Mouse (Mus musculus): ENCODE data around the gene Rxra. TPM values are rescaled to one million over a fixed set of nuclear protein-coding genes. Genes with fewer than 3 reads are reported as not detected.

Rxra gene
- polyA plus RNA-seq, 1 experiment from 2014 or later = 9.4 TPM

DNA sequence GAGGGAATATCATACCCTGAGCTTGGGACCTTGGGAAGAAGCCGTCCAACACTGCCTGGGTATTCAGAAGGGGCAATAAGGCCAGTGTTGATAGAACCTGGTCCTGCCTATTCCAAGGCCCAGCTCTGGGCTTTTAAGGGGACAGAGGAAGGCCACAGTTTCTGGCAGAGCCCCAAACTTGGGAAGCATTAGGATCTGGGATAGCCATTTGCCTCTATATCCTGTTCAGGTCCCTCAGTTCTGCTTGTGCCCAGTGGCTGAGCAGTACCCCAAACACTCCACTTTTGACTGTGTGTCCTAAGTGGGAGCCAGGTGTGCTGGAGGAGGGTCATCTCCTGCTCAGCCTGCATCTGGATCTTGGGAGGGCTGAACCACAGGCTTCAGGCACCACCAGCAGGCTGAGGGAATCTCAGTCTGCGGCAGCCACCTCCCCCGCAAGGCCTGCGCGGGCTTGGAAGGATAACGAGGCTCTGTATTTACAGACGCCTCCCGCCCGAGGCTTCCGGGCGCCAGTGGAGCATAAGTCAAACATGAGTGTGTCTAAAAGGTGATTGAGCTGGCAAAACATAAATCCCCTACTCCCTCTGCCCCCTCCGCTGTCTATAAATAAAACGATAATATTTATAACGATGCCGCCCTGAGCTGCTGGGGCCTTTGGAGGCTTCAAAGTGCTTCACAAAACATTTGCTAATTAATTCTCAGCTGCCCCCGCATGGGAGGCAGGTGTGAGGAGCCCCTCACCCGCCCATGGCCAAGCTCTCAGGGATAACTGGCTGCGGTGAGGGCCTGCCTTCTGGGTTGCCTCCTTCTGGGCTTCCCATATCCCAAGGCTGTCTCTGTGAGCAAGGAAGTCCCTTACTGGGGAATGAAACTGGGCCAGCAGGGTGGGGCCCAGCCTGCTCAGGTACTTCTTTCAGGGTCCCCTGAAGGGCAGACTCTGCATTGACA, 69.7 kb downstream of the Rxra start:
- TF ChIP-seq CTCF (IDR thresholded peaks at IDR 0.05; ENCODE audit: low read depth) = peak; percentile 28; the same call in 1 of the 2 replicates
- Histone ChIP-seq H3K27ac (peak overlapping the region; percentile 68), H3K36me3 (ENCODE audit: insufficient read depth, low read length) (peaks cover 22% of the 10 kb centered on the region; the same call in 1 of the 2 replicates), H3K9me3 (replicated peaks; ENCODE audit: low read length) (no peaks in the 10 kb centered on the region), H3K4me1 (replicated peaks; ENCODE audit: insufficient read depth, low read length) (peaks cover 27% of the 10 kb centered on the region), H3K4me2 (ENCODE audit: low read length) (no peak overlapping the region), H3K27me3 (ENCODE audit: insufficient read depth, low read length) (no peaks in the 10 kb centered on the region), H3K9ac (ENCODE audit: low read depth, low read length) (no peak overlapping the region), H3K4me3 (replicated peaks; ENCODE audit: low read depth, low read length) (no peak overlapping the region)
- DNase-seq (ENCODE audit: low spot score) (peak; percentile 81), ATAC-seq (replicated peaks; ENCODE audit: low FRiP score, low read depth) (no peak)
- WGBS = 10% methylated on average over 18 of the region's 18 CpGs

DNA sequence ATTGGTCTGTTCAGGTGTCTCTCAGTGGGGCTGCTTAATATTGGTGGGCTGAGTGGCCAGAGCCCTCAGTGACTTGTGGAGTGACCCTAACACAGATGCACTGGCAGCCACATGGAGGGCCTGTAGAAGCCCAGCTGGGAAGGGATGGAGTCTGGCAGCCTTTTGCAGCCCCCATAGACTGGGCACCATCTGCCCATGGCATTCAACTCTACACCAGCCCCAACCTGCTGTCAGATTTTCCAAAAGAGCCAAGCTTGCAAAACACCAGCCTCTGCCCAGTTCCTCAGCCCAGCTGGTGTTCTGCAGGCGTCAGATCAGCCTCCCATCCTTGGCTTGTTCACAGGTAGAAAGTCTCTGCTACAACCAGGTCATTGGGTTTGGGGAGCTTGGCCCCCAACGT, 70.6 kb downstream of the Rxra start:
- Histone ChIP-seq H3K27me3 (ENCODE audit: insufficient read depth, low read length) (no peaks in the 10 kb centered on the region), H3K4me3 (replicated peaks; ENCODE audit: low read depth, low read length) (no peak overlapping the region), H3K9ac (ENCODE audit: low read depth, low read length) (no peak overlapping the region), H3K36me3 (ENCODE audit: insufficient read depth, low read length) (peaks cover 19% of the 10 kb centered on the region; the same call in 1 of the 2 replicates), H3K9me3 (replicated peaks; ENCODE audit: low read length) (no peaks in the 10 kb centered on the region), H3K4me1 (replicated peaks; ENCODE audit: insufficient read depth, low read length) (peaks cover 36% of the 10 kb centered on the region), H3K4me2 (ENCODE audit: low read length) (no peak overlapping the region), H3K27ac (no peak overlapping the region)
- no peak for TF ChIP-seq CTCF (IDR thresholded peaks at IDR 0.05; ENCODE audit: low read depth)
- 67% methylated on average over 2 of the region's 2 CpGs for WGBS
- no peak for DNase-seq (ENCODE audit: low spot score)
- ATAC-seq (replicated peaks; ENCODE audit: low FRiP score, low read depth) = no peak

DNA sequence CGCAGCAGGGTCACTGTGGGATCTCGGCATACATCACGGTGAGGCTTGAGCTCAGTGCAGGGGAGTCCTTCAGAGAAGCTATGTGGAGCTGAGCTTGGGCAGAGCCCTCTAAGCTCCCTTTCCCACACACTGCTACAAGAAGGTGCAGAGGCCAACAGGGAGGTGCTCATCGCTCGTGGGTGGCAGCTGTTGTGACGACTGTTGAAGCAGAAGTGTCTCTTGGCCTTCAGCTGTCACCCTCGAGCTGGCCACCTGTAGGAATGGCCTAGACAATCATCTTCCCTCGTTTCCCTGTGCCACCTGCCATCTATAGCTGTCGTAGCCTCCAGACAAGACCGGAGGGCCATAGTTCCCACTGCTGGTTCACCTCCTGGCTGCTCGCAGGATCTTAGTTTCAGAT, 72.7 kb downstream of the Rxra start:
- peaks cover 31% of the 10 kb centered on the region for H3K4me1 ChIP-seq (replicated peaks; ENCODE audit: insufficient read depth, low read length)
- no peak overlapping the region for H3K9ac ChIP-seq (ENCODE audit: low read depth, low read length)
- no peak overlapping the region for H3K4me3 ChIP-seq (replicated peaks; ENCODE audit: low read depth, low read length)
- WGBS = 82% methylated on average over 11 of the region's 11 CpGs
- no peak overlapping the region for H3K27ac ChIP-seq
- peaks cover 32% of the 10 kb centered on the region; the same call in 1 of the 2 replicates for H3K36me3 ChIP-seq (ENCODE audit: insufficient read depth, low read length)
- H3K9me3 ChIP-seq (replicated peaks; ENCODE audit: low read length) = no peaks in the 10 kb centered on the region
- no peak overlapping the region for H3K4me2 ChIP-seq (ENCODE audit: low read length)
- ATAC-seq (replicated peaks; ENCODE audit: low FRiP score, low read depth) (no peak), DNase-seq (ENCODE audit: low spot score) (no peak)
- TF ChIP-seq CTCF (IDR thresholded peaks at IDR 0.05; ENCODE audit: low read depth) = no peak
- no peaks in the 10 kb centered on the region for H3K27me3 ChIP-seq (ENCODE audit: insufficient read depth, low read length)

DNA sequence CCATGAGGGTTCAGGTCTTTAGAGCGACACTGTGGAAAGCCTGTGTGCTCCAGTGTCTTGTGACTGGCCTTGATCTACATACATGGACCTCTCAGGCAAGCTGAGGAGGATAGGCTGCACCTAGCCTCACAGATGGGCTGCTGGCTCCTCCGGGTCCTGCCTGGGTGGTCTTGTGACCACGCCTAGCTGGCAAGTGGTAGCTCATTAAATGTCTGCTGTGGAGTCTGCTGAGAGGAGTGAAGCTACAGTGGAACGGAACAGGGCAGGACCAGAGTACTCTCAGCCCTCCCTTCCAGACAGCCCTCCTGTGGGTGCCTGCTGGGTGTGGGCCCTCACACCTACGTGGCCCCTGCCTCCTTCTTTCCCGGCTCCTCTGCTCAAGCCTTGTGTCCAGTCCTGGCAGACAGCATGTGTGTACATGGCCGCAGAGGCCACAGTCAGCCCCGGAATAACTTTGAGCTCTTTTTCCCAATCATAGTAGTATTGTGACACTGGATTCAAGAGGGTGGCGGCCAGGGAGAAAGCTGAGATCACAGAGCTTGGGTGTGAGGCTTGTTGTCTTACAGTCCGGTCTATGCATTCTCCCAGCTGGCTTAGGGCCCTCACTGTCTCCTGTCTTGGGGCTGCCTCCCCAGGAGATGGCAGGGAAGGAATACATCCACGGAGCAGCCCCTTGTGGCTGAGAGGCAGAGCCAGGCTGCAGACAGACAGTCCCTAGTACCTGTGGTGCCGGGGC, 74.3 kb downstream of the Rxra start:
- no peak for ATAC-seq (replicated peaks; ENCODE audit: low FRiP score, low read depth)
- Histone ChIP-seq H3K9ac (ENCODE audit: low read depth, low read length) (peak overlapping the region; percentile 2; the same call in 1 of the 2 replicates), H3K36me3 (ENCODE audit: insufficient read depth, low read length) (peaks cover 39% of the 10 kb centered on the region; the same call in 1 of the 2 replicates), H3K4me2 (ENCODE audit: low read length) (no peak overlapping the region), H3K4me1 (replicated peaks; ENCODE audit: insufficient read depth, low read length) (peaks cover 25% of the 10 kb centered on the region), H3K27ac (peak overlapping the region; percentile 3; the same call in 1 of the 2 replicates), H3K4me3 (replicated peaks; ENCODE audit: low read depth, low read length) (no peak overlapping the region), H3K9me3 (replicated peaks; ENCODE audit: low read length) (no peaks in the 10 kb centered on the region), H3K27me3 (ENCODE audit: insufficient read depth, low read length) (no peaks in the 10 kb centered on the region)
- DNase-seq (ENCODE audit: low spot score) = no peak
- 59% methylated on average over 12 of the region's 12 CpGs for WGBS
- TF ChIP-seq CTCF (IDR thresholded peaks at IDR 0.05; ENCODE audit: low read depth) = no peak; the same call in 1 of the 2 replicates

DNA sequence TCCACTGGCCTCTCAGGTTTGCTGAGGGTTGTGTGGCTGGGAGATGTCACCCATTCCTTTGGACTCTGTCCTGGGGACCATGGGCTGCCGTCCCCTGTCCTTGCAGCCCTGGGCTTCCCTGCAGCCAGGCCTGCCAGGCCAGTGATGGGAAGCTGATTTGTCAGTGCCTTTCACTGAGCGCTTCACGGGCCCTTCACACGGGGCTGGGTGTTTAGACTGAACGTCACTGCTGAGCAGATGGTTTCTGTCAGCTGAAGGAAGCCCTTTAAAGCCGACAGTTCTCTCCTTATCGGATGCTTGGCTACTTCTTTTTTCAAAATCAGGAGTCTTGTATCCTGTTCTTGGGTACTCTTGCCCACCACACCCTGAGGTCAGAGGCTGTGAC, 74.9 kb downstream of the Rxra start:
- H3K9me3 ChIP-seq (replicated peaks; ENCODE audit: low read length) = no peaks in the 10 kb centered on the region
- H3K36me3 ChIP-seq (ENCODE audit: insufficient read depth, low read length) = peaks cover 41% of the 10 kb centered on the region; the same call in 1 of the 2 replicates
- H3K4me1 ChIP-seq (replicated peaks; ENCODE audit: insufficient read depth, low read length) = peaks cover 20% of the 10 kb centered on the region
- ATAC-seq (replicated peaks; ENCODE audit: low FRiP score, low read depth) (no peak), DNase-seq (ENCODE audit: low spot score) (peak; percentile 62)
- TF ChIP-seq CTCF (IDR thresholded peaks at IDR 0.05; ENCODE audit: low read depth) = no peak
- H3K27me3 ChIP-seq (ENCODE audit: insufficient read depth, low read length) = no peaks in the 10 kb centered on the region
- no peak overlapping the region for H3K9ac ChIP-seq (ENCODE audit: low read depth, low read length)
- 26% methylated on average over 7 of the region's 7 CpGs for WGBS
- H3K4me2 ChIP-seq (ENCODE audit: low read length) = no peak overlapping the region
- H3K4me3 ChIP-seq (replicated peaks; ENCODE audit: low read depth, low read length) = no peak overlapping the region
- H3K27ac ChIP-seq = peak overlapping the region; percentile 3; the same call in 1 of the 2 replicates

DNA sequence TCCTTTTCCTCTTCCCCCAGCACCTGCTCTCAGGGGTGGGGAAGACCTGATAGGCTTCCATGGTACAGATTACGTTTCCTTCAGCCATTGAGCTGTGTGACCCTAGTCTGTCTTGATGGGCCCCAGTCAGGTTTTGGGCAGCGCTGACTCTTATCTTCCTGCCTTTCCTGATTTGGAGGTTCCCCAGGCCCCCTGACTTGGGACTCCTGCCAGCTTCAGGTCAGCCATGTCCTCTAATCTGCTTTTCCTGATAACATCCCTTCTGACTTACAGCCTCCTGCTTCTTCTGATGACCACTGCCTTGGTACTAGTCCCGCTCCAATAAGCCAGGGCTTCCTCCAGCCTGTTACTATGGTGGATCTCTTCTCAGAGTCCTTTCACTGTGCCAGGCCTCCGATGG, 75.6 kb downstream of the Rxra start:
- no peaks in the 10 kb centered on the region for H3K9me3 ChIP-seq (replicated peaks; ENCODE audit: low read length)
- WGBS = 80% methylated on average over 4 of the region's 4 CpGs
- H3K27ac ChIP-seq = no peak overlapping the region
- H3K27me3 ChIP-seq (ENCODE audit: insufficient read depth, low read length) = no peaks in the 10 kb centered on the region
- no peak overlapping the region for H3K4me2 ChIP-seq (ENCODE audit: low read length)
- no peak overlapping the region for H3K4me3 ChIP-seq (replicated peaks; ENCODE audit: low read depth, low read length)
- peaks cover 48% of the 10 kb centered on the region; the same call in 1 of the 2 replicates for H3K36me3 ChIP-seq (ENCODE audit: insufficient read depth, low read length)
- H3K9ac ChIP-seq (ENCODE audit: low read depth, low read length) = no peak overlapping the region
- DNase-seq (ENCODE audit: low spot score) = no peak
- no peak for TF ChIP-seq CTCF (IDR thresholded peaks at IDR 0.05; ENCODE audit: low read depth)
- peaks cover 13% of the 10 kb centered on the region for H3K4me1 ChIP-seq (replicated peaks; ENCODE audit: insufficient read depth, low read length)
- no peak for ATAC-seq (replicated peaks; ENCODE audit: low FRiP score, low read depth)
